In genomic region chr8:88972993-88973690, GRCm38 (mm10) we compare ENCODE assay signal across 32 mouse cellular contexts.
DNase-seq lines count a peak whose midpoint lies in the region; ATAC-seq and TF ChIP-seq lines count a peak whose summit lies in the region.
"Had no signal": no experiment of that assay in that cellular context is flagged by ENCODE, and none has a peak within 500 bp of the region (broad histone marks: within the 10 kb centered on the region; RNA-seq: fewer than 3 reads in every experiment).

No protein-coding gene starts in this region.

- 46% methylated on average over 15 of the region's 15 CpGs for WGBS in midbrain, embryonic 10.5 days
- WGBS in midbrain, embryonic 15.5 days = 27% methylated on average over 15 of the region's 15 CpGs
- 11% methylated on average over 15 of the region's 15 CpGs for WGBS in forebrain, embryonic 14.5 days

- H3K36me3 ChIP-seq in midbrain, embryonic 10.5 days = no peaks in the 10 kb centered on the region
- H3K36me3 ChIP-seq in midbrain, embryonic 15.5 days (replicated peaks) = no peaks in the 10 kb centered on the region
- no peaks in the 10 kb centered on the region for H3K36me3 ChIP-seq in ES-E14 (ENCODE audit: control insufficient read depth, insufficient read depth, low read length, poor library complexity, severe bottlenecking)
- H3K36me3 ChIP-seq in forebrain, embryonic 14.5 days (ENCODE audit: control insufficient read depth, insufficient read depth, low read length) = no peaks in the 10 kb centered on the region
- H3K36me3 ChIP-seq: embryonic facial prominence, embryonic 12.5 days; heart, embryonic 10.5 days; heart, embryonic 15.5 days; hindbrain, embryonic 12.5 days; limb, embryonic 10.5 days; limb, embryonic 15.5 days; liver, embryonic 13.5 days; neural tube, embryonic 15.5 days had no signal

- peak; percentile 8 for DNase-seq in embryo, embryonic 10.5 days (ENCODE audit: low spot score)
- no peak for DNase-seq in embryo, embryonic 9.5 days (ENCODE audit: extremely low spot score)
- no peak for DNase-seq in midbrain, embryonic 10.5 days (ENCODE audit: low spot score)
- DNase-seq in ES-E14 (ENCODE audit: low read depth, low spot score) = no peak
- DNase-seq in forebrain, embryonic 14.5 days (ENCODE audit: low spot score) = peak; percentile 37
- DNase-seq in layer of hippocampus, postnatal 36 days = no peak
- DNase-seq in frontal cortex, postnatal 14 days (ENCODE audit: low spot score in 2 of 2) = no peak
- DNase-seq: adrenal gland, postnatal 25 days; cerebellum, adult 2 months; cerebellum, postnatal 14 days; gastrocnemius, postnatal 25 days; heart, adult 11 months; kidney, postnatal 4 days; liver, embryonic 13.5 days; lung, adult 18-20 months; lung, postnatal 4 days; right cerebral cortex, postnatal 4 days; thymus, adult 18-20 months; thymus, postnatal 36 days had no signal

- H3K27me3 ChIP-seq in midbrain, embryonic 10.5 days (ENCODE audit: low read depth, poor library complexity, severe bottlenecking) = no peaks in the 10 kb centered on the region
- H3K27me3 ChIP-seq in midbrain, embryonic 15.5 days (replicated peaks) = no peaks in the 10 kb centered on the region
- no peaks in the 10 kb centered on the region for H3K27me3 ChIP-seq in forebrain, embryonic 14.5 days (replicated peaks; ENCODE audit: control insufficient read depth, insufficient read depth, low read length)
- H3K27me3 ChIP-seq: CH12.LX; embryonic facial prominence, embryonic 12.5 days; hindbrain, embryonic 12.5 days; liver, embryonic 13.5 days; neural tube, embryonic 15.5 days had no signal

- no peak overlapping the region for H3K9ac ChIP-seq in midbrain, embryonic 15.5 days
- peak overlapping the region; percentile 64; the same call in 1 of the 2 replicates for H3K9ac ChIP-seq in ES-E14 (ENCODE audit: insufficient read depth, low read depth, low read length, poor library complexity, severe bottlenecking)
- no peak overlapping the region for H3K9ac ChIP-seq in forebrain, embryonic 14.5 days (ENCODE audit: low read length)
- H3K9ac ChIP-seq: embryonic facial prominence, embryonic 12.5 days; heart, embryonic 15.5 days; hindbrain, embryonic 12.5 days; limb, embryonic 15.5 days; liver, embryonic 13.5 days; neural tube, embryonic 15.5 days had no signal

- H3K27ac ChIP-seq in midbrain, embryonic 10.5 days (replicated peaks) = peak overlapping the region; percentile 67
- H3K27ac ChIP-seq in midbrain, embryonic 15.5 days = no peak overlapping the region
- peak overlapping the region; percentile 16; the same call in 1 of the 2 replicates for H3K27ac ChIP-seq in ES-E14 (ENCODE audit: insufficient read depth, low read depth, low read length, poor library complexity, severe bottlenecking)
- no peak overlapping the region for H3K27ac ChIP-seq in forebrain, embryonic 14.5 days (ENCODE audit: low read depth, low read length)
- H3K27ac ChIP-seq: embryonic facial prominence, embryonic 12.5 days; heart, embryonic 10.5 days; heart, embryonic 15.5 days; hindbrain, embryonic 12.5 days; kidney, postnatal 0 days; limb, embryonic 10.5 days; limb, embryonic 15.5 days; liver, embryonic 13.5 days; neural tube, embryonic 15.5 days; stomach, postnatal 0 days had no signal

- H3K9me3 ChIP-seq in midbrain, embryonic 10.5 days (replicated peaks) = no peaks in the 10 kb centered on the region
- H3K9me3 ChIP-seq in midbrain, embryonic 15.5 days = no peaks in the 10 kb centered on the region
- no peaks in the 10 kb centered on the region for H3K9me3 ChIP-seq in ES-E14 (ENCODE audit: control insufficient read depth, insufficient read depth, low read depth, low read length)
- H3K9me3 ChIP-seq in forebrain, embryonic 14.5 days (replicated peaks; ENCODE audit: control insufficient read depth, low read length) = no peaks in the 10 kb centered on the region
- H3K9me3 ChIP-seq: embryonic facial prominence, embryonic 12.5 days; heart, embryonic 10.5 days; heart, embryonic 15.5 days; hindbrain, embryonic 12.5 days; limb, embryonic 10.5 days; limb, embryonic 15.5 days; liver, embryonic 13.5 days; neural tube, embryonic 15.5 days had no signal

- H3K4me2 ChIP-seq in midbrain, embryonic 15.5 days = no peak overlapping the region
- 0 out of 2 replicates have a peak overlapping the region, but pooled peaks have one; percentile 1 for H3K4me2 ChIP-seq in forebrain, embryonic 14.5 days (ENCODE audit: low read length)
- H3K4me2 ChIP-seq: embryonic facial prominence, embryonic 12.5 days; heart, embryonic 15.5 days; hindbrain, embryonic 12.5 days; limb, embryonic 15.5 days; liver, embryonic 13.5 days; neural tube, embryonic 15.5 days had no signal

- H3K4me3 ChIP-seq in midbrain, embryonic 10.5 days = no peak overlapping the region
- no peak overlapping the region for H3K4me3 ChIP-seq in midbrain, embryonic 15.5 days
- H3K4me3 ChIP-seq in ES-E14 (ENCODE audit: insufficient read depth in 1 of 2, low read depth in 1 of 2, low read length in 2 of 2, poor library complexity in 1 of 2, severe bottlenecking in 1 of 2) = no peak overlapping the region
- no peak overlapping the region for H3K4me3 ChIP-seq in forebrain, embryonic 14.5 days (ENCODE audit: low read depth, low read length)
- H3K4me3 ChIP-seq: embryonic facial prominence, embryonic 12.5 days; heart, embryonic 10.5 days; heart, embryonic 15.5 days; hindbrain, embryonic 12.5 days; limb, embryonic 10.5 days; limb, embryonic 15.5 days; liver, embryonic 13.5 days; neural tube, embryonic 15.5 days had no signal

- peaks cover 23% of the 10 kb centered on the region for H3K4me1 ChIP-seq in midbrain, embryonic 10.5 days
- 0 out of 2 replicates have a peak, but pooled peaks cover 3% of the 10 kb centered on the region for H3K4me1 ChIP-seq in midbrain, embryonic 15.5 days
- peaks cover 22 to 23% of the 10 kb centered on the region in 2 experiments; a peak in 3 of 4 replicates for H3K4me1 ChIP-seq in ES-E14 (ENCODE audit: control insufficient read depth in 2 of 2, insufficient read depth in 2 of 2, low read length in 2 of 2, poor library complexity in 1 of 2)
- no peaks in the 10 kb centered on the region; the same call in 1 of the 2 replicates for H3K4me1 ChIP-seq in forebrain, embryonic 14.5 days (ENCODE audit: control insufficient read depth, insufficient read depth, low read length)
- H3K4me1 ChIP-seq: embryonic facial prominence, embryonic 12.5 days; heart, embryonic 15.5 days; limb, embryonic 10.5 days; limb, embryonic 15.5 days; liver, embryonic 13.5 days; neural tube, embryonic 15.5 days had no signal

- in situ Hi-C loops in ES-E14 (cut with MboI; ENCODE audit: low sequenced_read_pairs in 2 of 2, unreplicated experiment in 2 of 2) = no loop called here

- no peak for ATAC-seq in midbrain, embryonic 15.5 days (replicated peaks)
- ATAC-seq in forebrain, embryonic 14.5 days = no peak
- ATAC-seq: intestine, embryonic 16.5 days; lung, postnatal 0 days had no signal

TF ChIP-seq in ES-E14, 5 proteins besides CTCF, POLR2A, EP300 and RAD21:
- TF ChIP-seq MAFK (IDR thresholded peaks at IDR 0.05; ENCODE audit: insufficient read depth, low read depth, low read length) = no peak
- TF ChIP-seq CHD2 (IDR thresholded peaks at IDR 0.05; ENCODE audit: low read depth, low read length) = no peak
- TF ChIP-seq ZC3H11A (IDR thresholded peaks at IDR 0.05; ENCODE audit: borderline replicate concordance, low read depth, low read length) = no peak
- no peak for TF ChIP-seq ZNF384 (IDR thresholded peaks at IDR 0.05; ENCODE audit: low read depth, low read length)
- TF ChIP-seq HCFC1 (IDR thresholded peaks at IDR 0.05; ENCODE audit: borderline replicate concordance, insufficient read depth, low read length) = no peak

Comparison
In these comparisons a context has a peak if more than half of its experiments do, and no peak if none do; other contexts are left out.
1. DNase-seq: peak in embryo, embryonic 10.5 days (single experiment) and forebrain, embryonic 14.5 days (single experiment); none in embryo, embryonic 9.5 days (single experiment), midbrain, embryonic 10.5 days (single experiment), ES-E14 (single experiment), layer of hippocampus, postnatal 36 days (0 of 2) and frontal cortex, postnatal 14 days (0 of 2).
2. H3K27ac ChIP-seq: peak in midbrain, embryonic 10.5 days (single experiment) and ES-E14 (single experiment); none in midbrain, embryonic 15.5 days (single experiment) and forebrain, embryonic 14.5 days (single experiment).